Mouse (Mus musculus): Measurements from ENCODE around the gene Hcrtr2. TPM values are rescaled to one million over a fixed set of nuclear protein-coding genes. Genes with fewer than 3 reads are reported as not detected.
A peak's percentile ranks its signal among the peaks of the same experiment; 100 is the strongest.

Hcrtr2 gene
- 4.8 and 6.9 TPM in 2 replicates for polyA plus RNA-seq (2015; fragmentation: Nextera tagmentation; extraction: Ambion mirVana)

DNA sequence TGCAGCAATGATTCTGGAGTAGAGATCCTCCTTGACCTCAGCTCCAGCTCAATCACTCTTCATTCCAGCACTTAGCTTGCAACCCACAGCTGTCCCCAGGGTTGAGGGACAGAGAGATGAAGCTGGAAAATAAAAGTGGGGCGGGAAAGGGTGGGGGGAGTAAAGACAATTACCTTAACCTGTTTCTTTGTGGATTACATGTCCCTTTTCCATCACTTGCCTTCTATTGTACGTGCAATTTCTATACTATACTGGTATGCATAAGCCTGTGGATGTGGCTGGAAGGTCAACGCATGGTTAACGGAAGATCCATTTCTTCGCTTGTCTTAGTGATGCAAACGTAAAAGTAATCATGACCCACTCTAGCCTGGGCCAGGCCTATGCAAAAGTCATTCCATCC, at the start of gene Hcrtr2:
TSS of gene Hcrtr2 (minus strand) at position 101 of the 400 bp plus-strand sequence.
- H3K4me3 ChIP-seq: peak within 1 kb of the TSS; percentile 53
- H3K9ac ChIP-seq: peak within 1 kb of the TSS; percentile 72
- H3K27me3 ChIP-seq: peaks cover 26% of the 10 kb centered on the region
- ATAC-seq (ENCODE audit: low FRiP score): peak; percentile 22; the same call in 1 of the 2 replicates
- no peaks in the 10 kb centered on the region for H3K36me3 ChIP-seq
- H3K27ac ChIP-seq: peak within 1 kb of the TSS; percentile 40; the same call in 1 of the 2 replicates
- H3K4me1 ChIP-seq (replicated peaks): peaks cover 12% of the 10 kb centered on the region
- H3K4me2 ChIP-seq: peak within 1 kb of the TSS; percentile 83
- no peaks in the 10 kb centered on the region for H3K9me3 ChIP-seq
- 77% methylated on average over 6 of the region's 6 CpGs for WGBS

DNA sequence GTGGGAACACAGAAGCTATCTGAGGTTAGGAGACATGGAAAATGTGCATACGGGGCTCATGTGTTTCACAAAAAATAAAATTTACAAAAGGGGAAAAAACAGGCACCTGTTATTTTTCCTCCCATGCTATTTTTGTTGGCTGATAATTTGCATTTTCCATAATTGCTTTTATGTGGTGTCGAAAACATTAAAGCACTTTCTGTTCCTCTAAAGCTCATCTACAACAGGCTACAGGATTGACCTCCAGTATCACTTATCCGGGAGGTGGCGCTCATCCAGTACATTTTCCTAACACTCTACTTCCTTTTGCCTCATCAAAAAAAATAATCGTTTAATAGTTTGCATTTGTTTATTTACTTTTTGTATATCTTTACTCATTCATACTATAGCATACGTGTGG, 41.2 kb upstream of the Hcrtr2 start:
- WGBS: 92% methylated on average over 6 of the region's 6 CpGs
- Histone ChIP-seq H3K4me2 (no peak overlapping the region), H3K9ac (no peak overlapping the region), H3K27ac (no peak overlapping the region), H3K27me3 (no peaks in the 10 kb centered on the region), H3K4me3 (no peak overlapping the region), H3K36me3 (no peaks in the 10 kb centered on the region), H3K9me3 (no peaks in the 10 kb centered on the region), H3K4me1 (replicated peaks) (no peaks in the 10 kb centered on the region)
- no peak for ATAC-seq (ENCODE audit: low FRiP score)

DNA sequence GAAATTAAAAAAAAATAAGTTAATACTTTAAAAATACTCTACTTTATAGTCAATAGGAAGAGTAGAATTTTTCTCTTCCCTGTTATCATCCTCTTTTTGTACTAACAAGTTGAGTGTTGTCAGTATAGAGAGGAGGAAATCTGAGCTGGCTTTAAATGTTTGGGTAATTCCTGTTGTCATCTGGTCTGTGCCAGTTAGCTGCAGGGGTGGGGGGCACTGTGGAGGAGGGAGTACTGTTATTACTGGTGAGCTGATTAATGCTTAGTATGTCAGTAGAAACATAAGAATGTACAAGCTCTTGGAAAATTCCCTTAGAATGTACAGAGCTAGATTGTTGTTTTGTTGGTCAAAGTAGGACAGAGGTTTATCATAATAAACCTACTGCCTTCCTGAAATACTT, 36.7 kb upstream of the Hcrtr2 start:
- Histone ChIP-seq H3K9me3 (no peaks in the 10 kb centered on the region), H3K36me3 (no peaks in the 10 kb centered on the region), H3K4me1 (replicated peaks) (no peaks in the 10 kb centered on the region), H3K27ac (no peak overlapping the region), H3K4me3 (no peak overlapping the region), H3K4me2 (no peak overlapping the region), H3K27me3 (no peaks in the 10 kb centered on the region), H3K9ac (no peak overlapping the region)
- ATAC-seq (ENCODE audit: low FRiP score): no peak

DNA sequence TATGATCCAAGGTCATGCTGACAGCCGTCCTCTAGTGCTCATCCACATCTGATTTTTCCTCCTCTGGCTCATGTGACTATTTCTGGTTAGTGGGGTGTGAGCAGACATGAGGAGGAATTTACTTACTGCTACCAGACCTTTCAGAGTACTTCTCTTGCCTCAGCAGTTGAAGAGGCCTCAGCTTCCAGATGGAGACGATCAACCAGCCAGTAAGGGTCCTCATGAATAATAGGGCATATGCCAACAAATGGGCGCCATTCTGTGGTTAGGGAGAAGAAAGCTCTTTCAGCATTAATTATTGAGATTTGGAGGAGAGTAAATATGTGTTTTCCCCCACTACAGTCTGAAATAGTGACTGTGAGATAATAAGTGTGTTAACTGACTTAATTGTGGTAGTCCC, 28.7 kb upstream of the Hcrtr2 start:
- no peaks in the 10 kb centered on the region for H3K4me1 ChIP-seq (replicated peaks)
- no peaks in the 10 kb centered on the region for H3K9me3 ChIP-seq
- ATAC-seq (ENCODE audit: low FRiP score): no peak
- no peaks in the 10 kb centered on the region for H3K27me3 ChIP-seq
- H3K27ac ChIP-seq: no peak overlapping the region
- no peak overlapping the region for H3K4me2 ChIP-seq
- H3K9ac ChIP-seq: no peak overlapping the region
- WGBS: 79% methylated on average over 3 of the region's 3 CpGs
- no peak overlapping the region for H3K4me3 ChIP-seq
- H3K36me3 ChIP-seq: no peaks in the 10 kb centered on the region

DNA sequence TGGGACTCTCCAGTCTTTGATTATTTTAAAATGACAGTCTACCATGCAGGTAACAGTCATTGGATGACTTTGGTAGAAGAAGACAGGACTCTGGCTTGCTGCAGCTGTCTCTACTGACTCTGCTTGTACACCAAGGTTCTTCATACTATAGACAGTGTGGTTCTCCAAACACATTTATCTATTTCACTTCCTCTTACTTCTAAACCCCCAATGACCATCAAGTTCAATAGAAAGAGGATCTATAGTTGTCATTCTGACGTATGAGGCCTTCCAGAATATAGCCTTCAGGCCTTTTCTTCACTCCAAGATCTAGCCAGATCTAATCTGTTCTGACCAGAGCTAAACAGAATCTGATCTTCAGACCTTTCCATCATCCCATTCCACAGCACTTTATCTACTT, 23.6 kb upstream of the Hcrtr2 start:
- Histone ChIP-seq H3K9me3 (no peaks in the 10 kb centered on the region), H3K4me3 (no peak overlapping the region), H3K4me2 (no peak overlapping the region), H3K36me3 (no peaks in the 10 kb centered on the region), H3K27ac (no peak overlapping the region), H3K27me3 (no peaks in the 10 kb centered on the region), H3K9ac (no peak overlapping the region), H3K4me1 (replicated peaks) (no peaks in the 10 kb centered on the region)
- no peak for ATAC-seq (ENCODE audit: low FRiP score)
- WGBS: 92% methylated on average over 1 of the region's 1 CpGs

DNA sequence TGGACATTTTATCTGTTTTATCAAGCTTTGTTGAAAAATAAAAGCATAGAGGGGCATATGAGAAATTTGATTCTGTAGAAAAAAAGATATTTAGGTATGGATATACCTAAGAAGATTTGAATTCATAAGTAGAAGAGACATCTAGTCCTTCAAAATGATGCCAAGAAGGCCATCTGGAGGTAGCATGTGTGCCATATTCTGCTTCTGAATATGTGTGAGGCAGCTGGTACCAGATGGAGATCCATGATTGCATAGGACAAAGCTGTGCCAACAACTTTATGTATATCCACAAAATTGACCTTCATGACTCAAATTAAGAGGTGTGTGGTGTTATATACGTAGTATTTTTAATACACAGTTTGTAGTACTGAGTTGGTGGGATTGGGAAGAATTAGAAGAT, 7.4 kb upstream of the Hcrtr2 start:
- no peak for ATAC-seq (ENCODE audit: low FRiP score)
- Histone ChIP-seq H3K4me3 (no peak overlapping the region), H3K27me3 (no peaks in the 10 kb centered on the region), H3K27ac (no peak overlapping the region), H3K36me3 (no peaks in the 10 kb centered on the region), H3K9me3 (no peaks in the 10 kb centered on the region), H3K4me2 (no peak overlapping the region), H3K9ac (no peak overlapping the region), H3K4me1 (replicated peaks) (no peaks in the 10 kb centered on the region)
- WGBS: 83% methylated on average over 1 of the region's 1 CpGs

DNA sequence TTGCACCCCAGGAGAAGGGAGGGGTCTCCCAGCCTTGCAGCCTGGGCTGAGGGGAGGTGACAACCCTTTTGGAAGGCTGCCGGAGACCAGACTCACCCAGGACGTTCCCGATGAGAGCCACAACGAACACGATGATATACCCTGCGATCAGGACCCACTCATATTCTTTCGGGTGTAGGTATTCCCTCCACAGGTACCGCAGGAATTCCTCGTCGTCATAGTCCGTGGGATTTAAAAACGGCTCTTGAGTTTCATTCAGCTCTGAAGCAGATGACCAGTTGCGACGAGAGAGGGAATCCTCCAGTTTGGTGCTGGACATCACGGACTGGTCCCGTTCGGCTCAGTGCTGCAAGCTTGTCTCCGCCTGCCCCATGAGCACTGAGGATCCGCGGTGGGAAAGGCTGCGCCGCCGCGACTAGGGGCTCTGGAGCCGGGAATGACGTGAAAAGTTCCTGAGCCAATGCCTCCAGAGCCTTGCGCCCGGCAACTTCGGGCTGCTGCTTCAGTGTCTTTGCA, 412 bp downstream of the Hcrtr2 start:
- WGBS: 2% methylated on average over 29 of the region's 29 CpGs
- Histone ChIP-seq H3K36me3 (no peaks in the 10 kb centered on the region), H3K4me3 (peak overlapping the region; percentile 53), H3K27me3 (peaks cover 26% of the 10 kb centered on the region), H3K9me3 (no peaks in the 10 kb centered on the region), H3K27ac (0 out of 2 replicates have a peak overlapping the region, but pooled peaks have one; percentile 40), H3K9ac (peak overlapping the region; percentile 72), H3K4me2 (peak overlapping the region; percentile 83), H3K4me1 (replicated peaks) (peaks cover 12% of the 10 kb centered on the region)
- ATAC-seq (ENCODE audit: low FRiP score): peak; percentile 83

DNA sequence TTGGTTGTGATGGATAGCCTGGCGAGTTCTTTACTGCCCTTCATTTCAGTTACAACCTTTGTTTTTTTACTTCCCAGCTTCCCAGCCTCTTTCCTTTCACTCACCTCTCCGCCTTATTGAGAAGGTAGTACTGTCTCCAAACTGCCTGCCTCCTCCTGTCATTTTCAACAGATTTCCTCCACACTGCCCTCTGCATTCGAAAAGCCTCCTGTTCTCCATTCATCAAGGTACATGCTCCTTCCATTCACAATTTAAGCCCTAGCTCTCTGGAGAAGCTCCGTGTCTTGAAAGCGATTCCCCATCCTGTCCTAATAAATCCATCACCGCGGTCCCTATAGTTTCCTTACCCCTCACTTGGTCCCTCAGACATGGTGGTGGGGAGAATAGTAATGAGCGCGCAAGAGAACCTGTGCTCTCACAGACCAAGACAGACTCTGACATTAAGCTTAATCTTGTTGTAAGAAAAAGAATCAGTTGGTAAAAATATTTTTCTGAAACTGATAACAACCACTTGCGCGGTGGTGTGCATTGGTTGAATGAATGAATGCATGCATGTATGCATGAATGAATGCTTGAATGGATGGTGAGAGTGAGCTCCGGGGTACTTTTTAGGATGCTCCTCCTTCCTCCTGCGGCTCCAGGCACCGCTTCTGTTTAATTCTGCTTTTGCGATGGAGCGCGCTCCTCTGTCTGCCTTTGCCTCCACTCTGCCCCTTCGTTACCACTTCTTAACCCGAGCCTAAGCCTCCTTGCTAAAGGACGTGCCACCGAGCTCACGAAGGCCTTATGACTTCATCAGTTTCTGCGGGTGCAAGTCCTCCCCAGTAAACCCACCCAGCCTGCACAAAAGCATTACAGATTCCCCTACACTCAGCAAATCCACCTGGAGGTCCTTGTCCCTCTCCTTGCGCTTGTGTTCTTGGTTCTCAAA, 1.3 kb downstream of the Hcrtr2 start:
- H3K9ac ChIP-seq: peak overlapping the region; percentile 72

DNA sequence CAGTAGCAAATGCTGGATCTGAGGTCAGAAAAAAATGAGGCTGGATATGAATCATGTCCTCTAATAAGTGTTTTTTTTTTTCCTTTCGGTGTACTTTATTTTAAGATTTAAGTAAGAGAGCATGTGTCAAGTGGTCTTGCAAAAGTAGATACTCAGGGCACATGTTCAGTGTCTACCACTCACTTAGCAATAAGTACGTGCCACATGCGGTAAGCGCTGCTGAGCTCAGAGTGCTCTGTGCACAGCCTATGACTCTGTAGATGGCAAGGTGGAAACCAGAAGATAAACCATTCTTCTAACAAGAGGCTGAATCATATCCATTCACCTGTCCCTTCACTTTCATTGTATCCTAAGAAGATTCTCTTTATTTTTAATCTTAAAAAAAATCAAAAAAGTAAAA, 2.1 kb downstream of the Hcrtr2 start:
- Histone ChIP-seq H3K9ac (no peak overlapping the region), H3K4me1 (replicated peaks) (peaks cover 12% of the 10 kb centered on the region), H3K36me3 (no peaks in the 10 kb centered on the region), H3K4me3 (peak overlapping the region; percentile 53), H3K27me3 (peaks cover 26% of the 10 kb centered on the region), H3K9me3 (no peaks in the 10 kb centered on the region), H3K27ac (no peak overlapping the region), H3K4me2 (peak overlapping the region; percentile 83)
- ATAC-seq (ENCODE audit: low FRiP score): no peak
- WGBS: 80% methylated on average over 4 of the region's 4 CpGs

More for the DNA sequence above, 1.3 kb downstream of the Hcrtr2 start:
- Histone ChIP-seq H3K4me2 (peak overlapping the region; percentile 83), H3K27ac (peak overlapping the region; percentile 40), H3K4me3 (peak overlapping the region; percentile 53), H3K36me3 (no peaks in the 10 kb centered on the region), H3K27me3 (peaks cover 26% of the 10 kb centered on the region), H3K4me1 (replicated peaks) (peaks cover 12% of the 10 kb centered on the region), H3K9me3 (no peaks in the 10 kb centered on the region)
- WGBS: 5% methylated on average over 24 of the region's 24 CpGs
- ATAC-seq (ENCODE audit: low FRiP score): peak; percentile 58; the same call in 1 of the 2 replicates

DNA sequence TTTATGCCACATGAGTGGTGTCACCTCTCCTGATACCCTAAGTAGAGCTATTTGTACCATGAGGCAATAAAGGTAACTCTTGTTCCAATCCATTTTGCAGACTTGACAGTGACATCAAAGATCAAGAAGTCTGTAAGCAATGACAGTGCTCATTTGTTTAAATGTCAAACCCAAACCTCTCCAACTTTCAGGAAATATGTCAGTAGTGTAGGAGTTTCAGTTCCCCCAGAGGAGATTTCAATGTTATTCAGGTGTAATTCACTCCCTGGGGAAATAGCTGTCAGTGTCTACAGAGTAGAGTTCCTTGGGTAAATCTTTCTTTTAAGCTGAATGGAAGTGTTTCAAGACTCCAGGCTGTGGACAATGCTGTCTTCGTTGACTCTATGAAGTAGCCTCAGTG, 2.9 kb downstream of the Hcrtr2 start:
- WGBS: 73% methylated on average over 1 of the region's 1 CpGs
- Histone ChIP-seq H3K27ac (no peak overlapping the region), H3K36me3 (no peaks in the 10 kb centered on the region), H3K4me2 (no peak overlapping the region; the same call in 1 of the 2 replicates), H3K27me3 (peaks cover 26% of the 10 kb centered on the region), H3K4me3 (no peak overlapping the region), H3K9me3 (no peaks in the 10 kb centered on the region), H3K9ac (no peak overlapping the region), H3K4me1 (replicated peaks) (peaks cover 12% of the 10 kb centered on the region)
- no peak for ATAC-seq (ENCODE audit: low FRiP score)

DNA sequence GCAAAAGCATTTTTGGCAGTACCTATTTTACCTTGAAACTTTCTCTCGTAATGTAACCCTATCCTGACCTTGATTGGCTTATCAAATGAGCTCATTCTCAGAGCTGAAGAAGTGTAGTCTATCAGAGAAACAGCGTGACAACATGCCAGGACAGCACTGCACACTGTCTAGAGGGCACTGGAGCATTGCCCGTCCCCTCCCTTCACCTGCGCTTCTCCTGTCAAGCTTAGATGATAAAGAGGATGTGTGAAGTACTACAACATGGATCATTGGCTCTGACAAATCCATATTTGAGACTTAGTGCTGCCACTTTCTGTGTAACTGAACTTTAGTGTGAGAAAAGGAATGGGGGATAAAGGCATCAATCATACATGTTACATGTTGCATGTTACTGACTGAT, 5.4 kb downstream of the Hcrtr2 start:
- no peak for ATAC-seq (ENCODE audit: low FRiP score)
- Histone ChIP-seq H3K27ac (no peak overlapping the region), H3K4me2 (no peak overlapping the region), H3K36me3 (no peaks in the 10 kb centered on the region), H3K9ac (no peak overlapping the region), H3K9me3 (no peaks in the 10 kb centered on the region), H3K27me3 (peaks cover 18% of the 10 kb centered on the region), H3K4me3 (no peak overlapping the region), H3K4me1 (replicated peaks) (peaks cover 12% of the 10 kb centered on the region)
- 81% methylated on average over 4 of the region's 4 CpGs for WGBS

DNA sequence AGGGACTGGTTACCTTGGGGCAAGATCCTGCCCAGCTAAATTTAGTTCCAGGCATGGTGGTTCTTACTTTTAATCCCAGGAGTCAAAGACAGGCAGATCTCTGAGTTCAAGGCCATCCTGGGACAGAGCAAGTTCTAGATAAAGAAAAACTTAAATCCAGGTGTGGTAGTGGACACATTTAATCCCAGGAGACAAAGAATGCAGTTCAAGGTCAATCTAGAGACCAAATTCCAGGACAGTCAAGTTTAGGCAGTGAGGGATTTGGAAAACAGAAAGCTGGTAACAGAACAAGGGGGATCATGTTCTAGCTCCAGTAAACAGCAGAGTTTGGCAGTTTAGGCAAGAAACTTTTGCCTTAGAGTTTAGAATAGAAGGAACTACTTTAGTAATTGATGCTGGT, 8.6 kb downstream of the Hcrtr2 start:
- Histone ChIP-seq H3K4me3 (no peak overlapping the region), H3K4me1 (replicated peaks) (no peaks in the 10 kb centered on the region), H3K27me3 (no peaks in the 10 kb centered on the region), H3K4me2 (no peak overlapping the region), H3K27ac (no peak overlapping the region), H3K36me3 (no peaks in the 10 kb centered on the region), H3K9me3 (no peaks in the 10 kb centered on the region), H3K9ac (no peak overlapping the region)
- ATAC-seq (ENCODE audit: low FRiP score): no peak

DNA sequence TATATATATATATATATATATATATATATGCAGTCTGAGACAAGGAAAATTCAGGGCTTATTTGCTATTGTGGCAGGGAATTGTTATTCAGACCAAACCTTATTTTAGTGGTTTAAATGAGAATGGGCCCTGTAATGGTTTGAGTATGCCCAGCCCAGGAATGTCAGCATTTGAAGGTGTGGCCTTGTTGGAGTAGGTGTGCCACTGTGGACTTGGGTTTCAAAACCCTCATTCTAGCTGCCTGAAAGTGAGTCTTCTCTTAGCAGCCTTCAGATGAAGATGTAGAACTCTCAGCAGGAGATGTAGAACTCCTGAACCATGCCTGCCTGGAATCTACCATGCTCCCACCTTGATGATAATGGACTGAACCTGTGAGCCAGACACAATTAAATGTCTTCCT, 9.7 kb downstream of the Hcrtr2 start:
- no peak overlapping the region for H3K4me3 ChIP-seq
- H3K36me3 ChIP-seq: no peaks in the 10 kb centered on the region
- H3K9ac ChIP-seq: no peak overlapping the region
- H3K4me1 ChIP-seq (replicated peaks): no peaks in the 10 kb centered on the region
- H3K9me3 ChIP-seq: no peaks in the 10 kb centered on the region
- H3K4me2 ChIP-seq: no peak overlapping the region
- ATAC-seq (ENCODE audit: low FRiP score): no peak
- H3K27ac ChIP-seq: no peak overlapping the region
- no peaks in the 10 kb centered on the region for H3K27me3 ChIP-seq
